Mouse (Mus musculus) neural tube, embryonic 13.5 days (tissue): ENCODE results near the gene Loxl4. TPM values are rescaled to one million over a fixed set of nuclear protein-coding genes. Genes with fewer than 3 reads are reported as not detected.

ENCODE experiments used
- ATAC-seq: fragments of 200-750 bp; cut with Nextera tagmentation; 2 replicates; pipeline ENCODE4 v1.8.0; 2017; ENCODE audit warnings: low read depth, mild to moderate bottlenecking, moderate TSS enrichment, moderate library complexity
- H3K27ac ChIP-seq: fragments of 300-500 bp; sonication (generic); replicated peaks from 2 replicates; pipeline ENCODE4 v1.5.1; 2015; ENCODE audit warnings: moderate library complexity, mild to moderate bottlenecking, inconsistent platforms
- H3K27me3 ChIP-seq: fragments of 300-500 bp; sonication (generic); 2 replicates; pipeline ENCODE4 v1.6.1; 2015; ENCODE audit warnings: mild to moderate bottlenecking, inconsistent platforms
- H3K36me3 ChIP-seq: fragments of 300-500 bp; sonication (generic); 2 replicates; pipeline ENCODE4 v1.6.1; 2015; ENCODE audit warnings: mild to moderate bottlenecking, inconsistent platforms
- H3K4me1 ChIP-seq: fragments of 300-500 bp; sonication (generic); replicated peaks from 2 replicates; pipeline ENCODE4 v1.6.1; 2015; ENCODE audit warnings: inconsistent platforms
- H3K4me2 ChIP-seq: fragments of 300-500 bp; sonication (generic); 2 replicates; pipeline ENCODE4 v1.6.1; 2015; ENCODE audit warnings: inconsistent platforms, mild to moderate bottlenecking, moderate library complexity
- H3K4me3 ChIP-seq: fragments of 300-500 bp; sonication (generic); 2 replicates; pipeline ENCODE4 v1.5.1; 2015; ENCODE audit warnings: mild to moderate bottlenecking, inconsistent platforms
- H3K9ac ChIP-seq: fragments of 300-500 bp; sonication (generic); 2 replicates; pipeline ENCODE4 v1.6.1; 2015; ENCODE audit warnings: moderate library complexity, mild to moderate bottlenecking, inconsistent platforms
- H3K9me3 ChIP-seq: fragments of 300-500 bp; sonication (generic); 2 replicates; pipeline ENCODE4 v1.6.1; 2016; ENCODE audit warnings: inconsistent platforms
- WGBS: fragments of 180-500 bp; shearing (Covaris S2); methylation state at CpG from one replicate; pipeline ENCODE4 v1.1.7; 2015; 5-methylcytosine and 5-hydroxymethylcytosine counted together
- polyA plus RNA-seq: library from polyadenylated mRNA; unstranded; fragments of >200 nt; fragmentation: Nextera tagmentation; extraction: Ambion mirVana; gene quantifications from 2 replicates; pipeline ENCODE4 v1.2.1, GENCODE M21; 2015

Loxl4 gene
- polyA plus RNA-seq, 1 experiment from 2014 or later = 0.21 TPM

- Histone ChIP-seq H3K4me2 (no peak overlapping the region), H3K27me3 (no peaks in the 10 kb centered on the region), H3K9ac (no peak overlapping the region), H3K4me1 (no peaks in the 10 kb centered on the region), H3K4me3 (no peak overlapping the region), H3K27ac (no peak overlapping the region), H3K36me3 (peaks cover 12% of the 10 kb centered on the region; the same call in 1 of the 2 replicates), H3K9me3 (no peaks in the 10 kb centered on the region)
- no peak for ATAC-seq
- 81% methylated on average over 3 of the region's 3 CpGs for WGBS
These were observed 53.9 kb downstream of the Loxl4 start for GRCm38 (mm10) chr19:42558701-42559100.

Other genes with a start within 250 kb of the Loxl4 start
- gene Crtac1, start 181.0 kb downstream of the Loxl4 start, polyA plus RNA-seq = 59.5 and 59.6 TPM in 2 replicates
- gene R3hcc1l, start 94.1 kb downstream of the Loxl4 start, polyA plus RNA-seq = 15.9 and 16.2 TPM in 2 replicates
- 1.5 and 2.3 TPM in 2 replicates for gene Pyroxd2, start 140.0 kb upstream of the Loxl4 start, polyA plus RNA-seq
- 12.5 and 13.5 TPM in 2 replicates for gene Hps1, start 167.2 kb upstream of the Loxl4 start, polyA plus RNA-seq